Mouse (Mus musculus): ENCODE measurements around the gene Asnsd1.

Asnsd1 gene

DNA sequence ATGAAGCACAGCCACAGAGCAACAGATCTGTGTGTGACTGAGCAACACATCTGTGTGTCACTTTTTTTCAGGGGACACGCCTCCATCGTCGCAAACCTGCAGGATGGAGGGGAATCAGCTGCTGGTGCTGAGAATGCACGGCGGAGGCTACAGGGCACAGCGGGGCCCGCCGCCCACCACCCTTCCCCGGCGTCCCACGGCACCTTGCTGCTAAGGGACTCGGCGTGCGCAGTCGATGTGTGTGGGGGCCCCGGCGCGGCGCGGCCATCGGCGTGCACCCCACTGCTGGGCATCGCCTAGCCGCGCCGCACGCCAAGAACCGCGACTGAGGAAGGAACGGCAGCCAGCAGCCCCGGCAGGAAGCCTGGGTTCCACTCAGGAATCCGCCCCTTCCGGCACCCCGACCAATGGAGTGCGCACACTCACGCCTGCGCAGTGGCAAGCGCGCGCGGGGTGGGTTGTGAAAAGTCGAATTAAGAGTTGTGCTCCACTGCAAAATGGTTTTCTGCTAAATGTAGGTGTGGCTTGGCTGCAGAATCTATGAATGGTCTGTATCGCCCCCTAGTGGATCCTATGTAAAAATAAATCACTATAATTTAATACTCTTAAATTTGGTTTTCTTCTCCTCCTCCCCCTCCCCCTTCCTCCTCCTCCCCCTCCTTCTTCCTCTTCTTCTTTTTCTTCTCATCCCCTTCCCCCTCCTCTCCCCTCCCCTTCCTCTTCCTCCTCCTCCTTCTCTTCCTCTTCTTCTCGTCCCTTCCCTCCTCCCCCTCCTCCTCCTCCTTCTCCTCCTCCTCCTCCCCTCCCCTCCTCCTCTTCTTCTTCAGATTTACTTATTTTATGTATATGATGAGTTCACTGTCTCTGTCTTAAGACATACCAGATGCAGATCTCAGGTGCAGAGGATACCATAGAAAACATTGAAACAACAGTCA lies at the start of gene Asnsd1, which contains the start of the genes Asdurf and Gm28551:
Asnsd1 (minus strand) TSS at position 426 of the 935 bp plus-strand sequence.
Asdurf (minus strand) TSS at position 293 of the 935 bp plus-strand sequence.
Gm28551 (minus strand) TSS at position 341 of the 935 bp plus-strand sequence.
- under 1% methylated on average over 44 of the region's 44 CpGs for WGBS

DNA sequence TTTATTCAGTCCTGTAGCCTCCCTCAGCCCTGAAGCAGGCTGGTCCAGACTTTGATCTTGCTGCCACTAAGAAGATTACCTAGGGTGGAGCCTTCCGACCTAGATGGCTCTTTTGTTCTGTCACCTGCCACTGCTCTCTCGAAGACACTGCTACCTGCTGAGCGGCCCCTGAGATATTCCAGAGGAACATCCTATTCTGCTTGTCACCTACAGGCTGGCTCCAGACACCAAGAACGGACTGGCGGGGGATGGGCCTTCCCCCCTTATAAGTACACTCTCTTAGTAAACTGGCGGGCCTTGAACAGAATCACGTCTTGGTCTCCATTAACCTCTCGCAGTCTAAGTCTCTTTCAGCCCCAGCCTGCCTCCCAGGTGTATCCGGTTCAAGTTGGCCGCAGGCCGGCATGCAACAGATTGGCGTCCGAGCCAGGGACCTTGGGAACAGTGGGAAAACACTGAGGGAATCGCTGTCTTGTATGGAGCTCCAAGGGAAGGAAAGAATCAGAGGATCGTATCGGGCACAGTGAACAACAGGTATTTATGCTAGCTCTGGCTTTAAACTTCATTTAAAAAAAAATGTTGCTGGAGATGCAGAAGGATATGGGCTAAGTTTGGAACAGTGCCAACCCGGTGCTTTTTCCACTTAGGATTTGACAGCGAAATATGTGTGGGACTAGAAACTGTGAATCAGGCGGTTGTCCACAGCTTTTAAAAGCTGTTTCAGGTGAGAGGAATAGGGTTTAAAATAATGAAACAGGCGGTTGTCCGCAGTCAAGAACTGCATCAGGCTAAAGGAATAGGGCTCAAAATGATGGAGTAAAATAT lies 41.6 kb upstream of the Asnsd1 start:
- WGBS = 25% methylated on average over 21 of the region's 21 CpGs

DNA sequence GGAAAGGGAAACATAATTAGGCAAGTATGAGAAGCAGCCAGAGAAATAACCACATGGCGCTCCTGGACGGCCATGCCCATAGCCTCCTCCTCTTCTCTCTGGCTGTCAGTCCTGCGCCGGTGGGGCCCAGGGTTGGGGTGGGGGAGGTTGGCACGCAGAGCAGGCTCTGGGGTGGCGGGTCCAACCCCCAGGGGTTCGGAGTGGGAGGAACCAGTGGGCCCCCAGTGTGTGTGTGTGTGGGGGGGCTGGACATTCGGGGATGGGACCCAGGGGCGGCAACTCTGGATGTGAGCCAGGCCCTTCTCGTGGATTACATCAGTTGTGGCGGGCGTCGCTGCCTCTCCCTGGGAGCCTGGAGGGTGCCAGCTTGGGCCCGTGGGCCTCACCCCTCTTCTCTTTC lies 36.2 kb upstream of the Asnsd1 start:
- 88% methylated on average over 11 of the region's 14 CpGs for WGBS

DNA sequence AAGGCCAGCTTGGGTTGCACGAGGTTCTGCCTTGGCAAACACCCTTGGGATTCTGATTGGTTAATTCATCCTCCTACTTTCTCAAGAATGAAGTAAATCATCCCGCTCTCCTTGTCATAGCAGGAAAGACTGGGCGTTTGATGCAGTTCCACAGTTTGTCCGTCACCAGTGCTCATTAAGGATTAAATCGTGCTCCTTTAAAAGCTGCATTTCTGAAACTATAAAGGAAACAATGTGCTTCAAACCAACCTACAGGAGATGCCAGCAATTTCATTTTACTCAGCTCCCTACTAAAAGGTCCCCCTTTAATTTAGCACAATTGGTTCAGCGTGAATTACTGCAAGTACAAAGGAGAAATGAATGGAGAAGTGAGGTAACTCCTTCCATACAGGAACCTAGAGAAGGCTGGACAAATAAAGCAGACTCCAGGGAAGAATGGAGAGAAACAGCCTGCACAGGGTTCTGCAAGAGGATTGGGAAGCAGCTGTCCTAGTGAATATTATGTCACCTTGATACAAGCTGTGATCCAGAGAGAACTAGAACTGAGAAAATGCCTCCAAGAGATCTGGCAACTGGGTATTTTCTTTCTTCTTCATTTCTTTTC lies 31.6 kb upstream of the Asnsd1 start:
- WGBS = 53% methylated on average over 6 of the region's 6 CpGs

DNA sequence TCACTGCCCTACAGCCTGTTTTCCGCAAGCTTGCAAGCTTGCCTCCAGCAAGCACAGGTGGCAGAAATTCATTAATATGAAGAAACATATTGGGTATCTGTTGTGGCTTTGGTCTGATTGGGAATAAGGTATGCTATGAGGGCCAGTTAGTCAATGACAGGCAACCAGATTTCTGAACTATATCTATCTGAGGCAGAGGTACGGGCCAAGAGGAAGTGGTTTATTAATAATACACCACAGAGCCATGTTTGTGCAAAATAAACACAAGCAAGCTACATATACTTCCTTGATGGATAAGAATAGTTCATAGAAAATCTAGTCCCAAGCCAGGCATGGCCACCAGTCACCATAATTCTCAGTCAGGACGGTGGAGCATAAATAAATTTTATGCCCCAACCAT lies 25.2 kb upstream of the Asnsd1 start:
- 84% methylated on average over 3 of the region's 3 CpGs for WGBS

DNA sequence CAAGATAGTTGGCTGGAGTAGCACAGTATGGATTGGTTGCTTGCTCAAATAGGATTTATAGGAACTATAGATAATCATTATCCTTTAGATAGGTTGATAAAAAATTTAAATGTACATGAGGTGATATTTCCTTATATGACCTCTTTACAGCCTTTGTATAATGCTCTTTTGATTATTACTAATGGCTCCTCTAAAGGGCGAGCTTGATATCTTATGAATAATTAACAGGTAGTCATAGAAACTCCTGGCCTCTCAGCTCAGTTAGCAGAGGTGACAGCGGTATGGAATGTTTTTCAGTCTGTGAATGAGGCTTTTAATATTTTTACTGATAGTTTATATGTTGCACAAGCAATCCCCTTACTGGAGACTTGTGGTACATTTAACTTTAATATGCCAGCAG lies 23.4 kb upstream of the Asnsd1 start:
- WGBS = 91% methylated on average over 2 of the region's 2 CpGs

DNA sequence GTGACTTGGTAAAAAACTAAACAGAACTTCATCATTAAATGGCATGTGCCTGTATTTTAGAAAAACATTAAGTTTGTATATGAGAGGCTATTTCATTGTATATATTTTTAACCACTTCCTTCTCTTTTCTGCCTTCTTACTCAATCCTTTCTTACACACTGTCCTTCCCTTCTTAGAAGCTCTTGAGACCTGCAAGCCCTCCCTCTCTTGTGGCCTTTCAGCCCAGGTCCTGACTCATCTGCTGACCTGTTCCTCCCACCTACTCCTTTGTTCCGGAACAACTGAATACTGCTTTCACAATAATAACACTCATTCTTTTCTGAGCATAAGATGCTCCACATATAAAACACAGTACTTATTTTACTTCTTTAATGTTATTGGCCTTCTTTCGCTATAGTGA lies 11.5 kb downstream of the Asnsd1 start:
- 96% methylated on average over 2 of the region's 2 CpGs for WGBS

DNA sequence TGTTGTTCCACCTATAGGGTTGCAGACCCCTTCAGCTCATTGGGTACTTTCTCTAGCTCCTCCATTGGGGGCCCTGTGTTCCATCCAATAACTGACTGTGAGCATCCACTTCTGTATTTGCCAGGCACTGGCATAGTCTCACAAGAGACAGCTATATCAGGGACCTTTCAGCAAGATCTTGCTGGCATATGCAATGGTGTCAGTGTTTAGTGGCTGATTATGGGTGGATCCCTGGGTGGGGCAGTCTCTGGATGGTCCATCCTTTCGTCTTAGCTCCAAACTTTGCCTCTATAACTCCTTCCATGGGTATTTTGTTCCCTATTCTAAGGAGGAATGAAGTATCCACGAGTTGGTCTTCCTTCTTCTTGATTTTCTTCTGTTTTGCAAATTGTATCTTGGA lies 15.1 kb downstream of the Asnsd1 start:
- WGBS = 71% methylated on average over 2 of the region's 2 CpGs

DNA sequence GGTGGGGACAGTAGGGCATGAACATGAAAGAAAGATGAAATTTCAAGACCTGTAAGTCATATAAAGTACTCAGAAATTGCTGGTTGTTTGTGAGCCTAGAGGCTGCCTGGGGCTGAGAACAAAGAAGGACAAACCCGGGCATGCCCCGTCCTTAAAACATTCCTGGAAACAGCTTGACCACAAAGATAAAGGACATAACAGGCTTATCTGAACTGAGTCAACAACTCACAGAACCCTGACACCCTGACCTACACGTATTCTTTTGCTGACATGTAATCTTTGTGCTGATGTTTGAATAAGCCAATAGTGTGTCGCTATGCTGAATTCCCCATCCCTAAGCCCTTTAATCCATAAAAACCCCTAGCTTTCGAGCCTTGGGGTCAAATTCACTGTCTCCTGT lies 19.0 kb downstream of the Asnsd1 start:
- WGBS = 79% methylated on average over 5 of the region's 5 CpGs

DNA sequence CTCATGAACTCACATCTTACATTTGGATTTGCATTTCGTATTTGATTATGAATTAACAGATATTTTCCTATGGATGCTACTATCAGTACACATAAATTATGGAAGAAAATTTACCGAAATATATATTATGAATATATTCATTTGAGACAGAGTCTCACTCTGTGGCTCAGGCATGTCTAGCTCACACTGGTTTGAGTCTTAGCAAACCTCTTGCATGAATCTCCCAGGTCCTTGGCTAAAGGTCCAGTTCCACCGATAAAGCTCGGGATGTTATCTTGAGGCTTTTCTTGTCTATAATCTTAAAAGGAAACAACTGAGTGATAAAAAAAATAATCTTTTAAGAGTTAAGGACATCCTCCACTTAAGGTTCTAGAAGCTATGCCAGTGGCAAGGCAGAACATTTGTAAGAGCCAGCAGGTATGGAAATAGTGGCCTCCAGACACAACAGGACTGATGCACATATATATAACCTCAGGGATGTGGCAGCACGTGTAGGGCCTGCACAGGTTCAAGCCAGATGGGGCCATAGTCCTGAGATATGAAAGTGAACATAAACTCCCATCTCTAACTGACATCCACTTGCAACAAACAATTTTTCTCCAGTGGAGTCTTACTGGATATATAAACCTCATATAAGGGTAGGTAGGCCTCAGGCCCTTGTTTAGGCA lies 27.6 kb downstream of the Asnsd1 start:
- WGBS = 91% methylated on average over 5 of the region's 5 CpGs

DNA sequence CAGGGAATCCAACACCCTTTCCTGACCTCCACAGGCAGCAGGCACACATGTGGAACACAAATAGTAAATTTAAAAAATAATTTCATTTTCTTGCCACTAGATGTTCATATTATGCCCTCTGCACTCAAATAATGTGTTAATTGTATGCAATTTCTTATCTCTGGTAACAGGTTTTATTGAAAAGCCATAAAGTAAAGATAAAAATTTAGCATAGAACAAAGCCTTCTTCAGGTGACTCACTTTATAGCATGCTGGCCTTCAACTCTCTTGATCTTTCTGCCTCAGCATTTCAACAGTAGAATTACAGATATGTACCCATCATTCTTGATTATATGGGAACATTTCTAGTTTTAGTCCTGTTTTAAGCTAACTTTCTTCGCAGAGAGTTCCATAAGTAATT lies 28.3 kb downstream of the Asnsd1 start:
- 89% methylated on average over 1 of the region's 1 CpGs for WGBS

DNA sequence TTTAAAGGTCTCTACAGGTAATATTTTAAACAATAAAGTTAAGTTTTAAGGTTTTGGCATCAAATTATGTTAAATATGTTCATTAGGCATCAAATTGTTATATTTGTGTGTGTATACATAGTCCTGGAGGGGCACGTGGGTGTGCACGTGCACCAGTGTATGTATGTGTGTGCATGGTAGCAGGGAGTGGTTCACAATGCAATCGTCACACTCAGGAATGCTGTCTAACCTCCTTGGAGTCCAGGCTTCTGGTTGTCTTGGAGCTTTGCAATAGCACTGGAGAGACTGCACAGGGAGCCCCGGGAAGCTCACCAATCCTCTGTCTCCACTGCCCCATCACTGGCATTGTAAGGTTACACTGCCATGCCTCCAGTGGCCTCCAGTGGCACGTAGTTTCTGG lies 29.3 kb downstream of the Asnsd1 start:
- WGBS = 98% methylated on average over 5 of the region's 5 CpGs

DNA sequence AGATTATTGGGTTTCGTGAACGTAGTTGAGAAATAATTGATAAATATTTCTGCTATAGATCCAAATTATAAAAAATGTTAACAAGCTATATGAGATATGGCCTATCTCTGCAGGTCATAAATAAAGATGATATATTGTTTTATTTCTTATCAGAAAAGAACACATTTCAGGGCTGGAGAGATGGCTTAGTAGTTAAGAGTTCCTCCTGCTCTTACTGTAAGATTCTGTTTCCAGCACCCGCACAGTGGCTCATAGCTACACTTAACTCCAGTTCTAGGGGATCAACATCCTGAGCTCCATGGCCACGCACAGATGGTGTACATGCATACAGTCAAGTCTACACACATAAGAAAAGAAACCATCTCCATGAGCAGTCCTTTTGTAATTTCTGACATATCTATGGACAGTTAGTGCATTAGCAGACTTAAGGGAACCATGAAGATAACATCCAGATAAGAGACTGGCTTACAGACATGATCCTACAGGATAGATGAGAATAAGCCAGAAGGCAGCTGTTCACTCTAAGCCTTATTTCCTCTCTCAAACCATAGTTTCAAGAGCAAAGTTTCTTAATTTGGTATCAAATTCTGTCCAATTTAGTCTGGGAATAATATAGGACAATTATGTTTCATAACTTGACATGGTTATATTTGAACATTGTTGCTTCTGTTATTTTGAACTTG lies 30.7 kb downstream of the Asnsd1 start:
- 94% methylated on average over 4 of the region's 4 CpGs for WGBS

DNA sequence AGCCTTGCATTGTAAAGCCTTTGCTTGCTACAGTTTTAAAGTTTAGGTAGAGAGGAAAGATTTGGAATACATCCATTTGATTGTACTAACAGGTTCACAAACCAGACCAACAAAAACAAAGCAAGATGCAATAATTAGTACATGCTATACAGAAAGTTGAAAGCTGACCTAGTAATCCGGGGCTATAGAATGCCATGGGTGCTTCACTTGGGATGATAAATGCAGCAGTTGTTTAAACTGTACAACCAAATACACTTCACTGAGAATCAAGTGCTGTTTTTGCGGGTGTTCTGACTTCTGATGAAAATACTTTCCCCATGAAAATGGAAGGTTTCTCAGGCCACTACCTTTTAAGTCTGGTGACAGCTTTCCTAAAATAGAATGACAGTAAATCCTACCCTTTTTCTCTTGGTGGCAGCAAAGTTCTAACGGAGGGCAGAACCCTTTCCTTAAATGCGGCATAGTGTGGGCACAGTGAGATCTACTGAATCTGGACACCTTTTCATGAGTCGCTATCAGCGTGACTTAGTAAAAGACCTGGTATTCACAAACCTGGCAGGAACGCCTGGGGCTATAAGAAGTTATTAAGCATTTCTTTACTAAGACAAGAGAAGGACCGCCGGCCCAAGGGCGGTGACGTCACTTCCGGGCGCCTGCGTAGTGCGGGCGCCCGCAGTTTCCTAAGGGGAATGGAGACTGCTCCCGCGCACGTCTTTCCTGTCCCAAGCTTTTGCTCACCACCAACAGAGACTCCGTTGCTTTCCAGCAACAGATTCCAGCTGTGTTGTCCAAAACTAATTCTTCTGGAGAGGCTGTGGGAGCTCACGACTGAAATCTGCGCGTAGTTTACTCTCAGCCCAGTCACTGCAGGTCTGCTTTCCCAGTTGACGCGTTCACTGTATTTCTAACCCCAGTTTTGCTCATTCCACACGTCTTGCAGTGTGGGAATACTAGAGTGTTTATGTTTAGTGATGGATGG lies 39.3 kb downstream of the Asnsd1 start, which contains the start of gene Osgepl1:
Osgepl1 (plus strand) TSS at position 636 of the 979 bp plus-strand sequence.
- WGBS = 2% methylated on average over 27 of the region's 27 CpGs

DNA sequence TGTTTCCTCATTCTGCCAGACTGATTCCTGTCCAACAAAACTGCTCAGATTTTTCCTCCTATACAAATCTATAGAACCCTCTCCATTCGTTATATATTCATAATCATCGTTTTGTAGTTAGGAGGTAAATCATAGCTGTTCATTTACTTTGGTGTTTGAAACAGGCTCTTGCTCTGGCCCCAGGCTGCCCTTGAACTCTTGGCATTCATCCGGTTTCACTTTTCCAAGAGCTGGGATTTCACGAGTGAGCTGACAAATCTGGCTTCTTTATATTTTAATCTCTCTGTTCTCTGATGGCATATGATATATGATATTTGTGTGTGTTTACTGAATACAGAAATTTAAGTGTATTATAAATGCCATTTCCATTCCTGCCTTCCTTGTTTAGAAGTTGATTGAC lies 52.0 kb downstream of the Asnsd1 start:
- 87% methylated on average over 4 of the region's 4 CpGs for WGBS

DNA sequence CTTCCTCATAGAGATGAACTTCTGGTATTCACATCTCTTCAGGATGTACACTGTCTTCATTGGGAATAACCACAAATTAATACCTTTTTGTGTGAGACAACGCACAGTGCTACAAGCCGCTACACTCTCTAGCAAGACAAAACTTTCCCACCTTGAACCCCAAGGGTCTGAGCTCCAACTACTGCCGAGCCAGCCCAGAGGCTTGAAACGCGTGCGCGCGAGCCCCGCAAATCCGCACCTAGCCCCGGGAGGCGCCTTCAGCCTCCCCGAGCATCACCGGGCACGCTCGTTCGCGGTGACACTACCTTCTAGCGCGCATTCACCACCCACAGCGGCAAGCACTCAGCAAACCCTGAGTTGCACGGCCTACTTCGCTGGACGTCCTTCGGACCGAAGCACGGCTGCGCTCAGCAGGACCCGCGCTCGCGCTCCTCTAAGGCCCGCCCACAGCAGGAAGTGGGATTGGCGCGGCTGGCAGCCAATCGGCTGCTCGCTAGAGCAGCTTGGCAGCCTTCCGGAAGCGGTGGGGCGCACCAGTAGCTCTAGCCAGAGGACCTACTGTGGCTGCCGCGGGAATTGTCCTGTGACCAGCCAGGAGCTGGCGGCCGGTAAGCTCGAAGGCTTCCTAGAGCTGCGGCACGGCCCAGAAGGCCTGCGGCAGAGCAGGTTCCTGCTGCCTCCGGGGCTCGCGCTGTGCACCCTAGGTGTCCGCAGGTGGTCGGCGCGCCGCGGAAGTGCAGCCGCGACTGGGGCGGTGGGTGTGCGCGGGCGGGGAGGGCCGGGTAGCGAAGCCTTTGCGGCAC lies 55.8 kb downstream of the Asnsd1 start, which contains the start of the genes Pms1, Ormdl1 and Gm28778:
Pms1 (minus strand) TSS at position 438 of the 803 bp plus-strand sequence.
Ormdl1 (plus strand) TSS at position 515 of the 803 bp plus-strand sequence.
Gm28778 (plus strand) TSS at position 531 of the 803 bp plus-strand sequence.
- under 1% methylated on average over 66 of the region's 66 CpGs for WGBS

Measured in cerebral cortex, adult 2 months (tissue).